Mouse (Mus musculus) forebrain, embryonic 14.5 days (tissue): ENCODE results near the gene Ccdc154. TPM values are rescaled to one million over a fixed set of nuclear protein-coding genes. Genes with fewer than 3 reads are reported as not detected.

Experiments used
- ATAC-seq: fragments of 200-750 bp; cut with Nextera tagmentation; 2 replicates; pipeline ENCODE4 v1.8.0; 2017; ENCODE audit warnings: mild to moderate bottlenecking, moderate library complexity
- DNase-seq: peaks from one replicate; pipeline ENCODE4 v3.0.0-alpha.2; 2015; ENCODE audit warnings: low spot score
- H3K27ac ChIP-seq: fragments of 300-500 bp; sonication (generic); 2 replicates; pipeline ENCODE4 v1.5.1; 2014; ENCODE audit warnings: low read depth, mild to moderate bottlenecking, control low read depth, low read length, moderate library complexity
- H3K27me3 ChIP-seq: fragments of 300-500 bp; sonication (generic); replicated peaks from 2 replicates; pipeline ENCODE4 v1.6.1; 2014; ENCODE audit warnings: low read length, control low read depth, mixed read lengths; ENCODE audit not compliant: control insufficient read depth, insufficient read depth
- H3K36me3 ChIP-seq: fragments of 300-500 bp; sonication (generic); 2 replicates; pipeline ENCODE4 v1.6.1; 2014; ENCODE audit warnings: low read length, control low read depth; ENCODE audit not compliant: control insufficient read depth, insufficient read depth
- H3K4me1 ChIP-seq: fragments of 300-500 bp; sonication (generic); 2 replicates; pipeline ENCODE4 v1.6.1; 2014; ENCODE audit warnings: antibody characterized with exemption, low read length, control low read depth; ENCODE audit not compliant: control insufficient read depth, insufficient read depth
- H3K4me2 ChIP-seq: fragments of 300-500 bp; sonication (generic); 2 replicates; pipeline ENCODE4 v1.6.1; 2014; ENCODE audit warnings: mild to moderate bottlenecking, control low read depth, low read length
- H3K4me3 ChIP-seq: fragments of 300-500 bp; sonication (generic); 2 replicates; pipeline ENCODE4 v1.5.1; 2014; ENCODE audit warnings: low read depth, low read length, control low read depth
- H3K9ac ChIP-seq: fragments of 300-500 bp; sonication (generic); 2 replicates; pipeline ENCODE4 v1.6.1; 2014; ENCODE audit warnings: mild to moderate bottlenecking, low read length, control low read depth, moderate library complexity
- H3K9me3 ChIP-seq: fragments of 300-500 bp; sonication (generic); replicated peaks from 2 replicates; pipeline ENCODE4 v1.6.1; 2016; ENCODE audit warnings: low read length, control low read depth, mixed read lengths; ENCODE audit not compliant: control insufficient read depth
- WGBS: fragments of 180-500 bp; shearing (Covaris S2); extraction: QIAGEN DNeasy Blood & Tissue Kit; methylation state at CpG from one replicate; pipeline ENCODE4 v1.1.7; 2014; 5-methylcytosine and 5-hydroxymethylcytosine counted together
- polyA plus RNA-seq: library from polyadenylated mRNA; unstranded; fragments of >200 nt; fragmentation: Nextera tagmentation; extraction: Ambion mirVana; gene quantifications from 2 replicates; pipeline ENCODE4 v1.2.1, GENCODE M21; 2014

Ccdc154 gene
- polyA plus RNA-seq, 1 experiment from 2014 or later, result not detected

DNA sequence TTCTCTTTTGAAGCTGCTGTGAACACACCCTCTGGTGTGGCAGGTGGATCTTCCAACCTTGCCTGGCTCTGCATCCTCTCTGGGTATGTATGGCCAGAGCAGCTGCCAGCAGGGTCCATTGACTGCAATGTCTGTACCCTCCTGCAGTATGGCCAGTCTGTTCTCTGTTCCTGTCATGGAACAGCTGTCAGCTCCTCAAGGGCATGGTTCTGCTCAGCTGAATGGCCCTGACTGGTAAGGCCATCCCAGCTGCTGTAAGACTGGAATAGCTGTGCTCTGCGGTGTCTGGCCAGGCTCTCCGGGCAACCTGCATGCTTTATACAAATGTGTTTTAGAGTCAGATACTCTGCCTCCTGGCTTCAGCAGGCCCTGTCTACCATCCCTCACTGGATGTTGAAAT, 7.4 kb downstream of the Ccdc154 start:
- DNase-seq (no peak), ATAC-seq (no peak)
- Histone ChIP-seq H3K27me3 (no peaks in the 10 kb centered on the region), H3K4me2 (no peak overlapping the region), H3K9me3 (no peaks in the 10 kb centered on the region), H3K4me1 (no peaks in the 10 kb centered on the region), H3K27ac (no peak overlapping the region), H3K4me3 (no peak overlapping the region), H3K9ac (no peak overlapping the region), H3K36me3 (no peaks in the 10 kb centered on the region)
- WGBS, result 98% methylated on average over 2 of the region's 2 CpGs

GRCm38 (mm10) chr17:25172558-25172957, 10.3 kb downstream of the Ccdc154 start:
- H3K36me3 ChIP-seq, result no peaks in the 10 kb centered on the region
- H3K27ac ChIP-seq, result no peak overlapping the region
- H3K9me3 ChIP-seq, result no peaks in the 10 kb centered on the region
- no peaks in the 10 kb centered on the region for H3K27me3 ChIP-seq
- ATAC-seq (no peak), DNase-seq (no peak)
- no peaks in the 10 kb centered on the region for H3K4me1 ChIP-seq
- H3K4me2 ChIP-seq, result no peak overlapping the region
- H3K4me3 ChIP-seq, result no peak overlapping the region
- WGBS, result 82% methylated on average over 3 of the region's 3 CpGs
- no peak overlapping the region for H3K9ac ChIP-seq

- Histone ChIP-seq H3K4me2 (no peak within 1 kb of the TSS), H3K9ac (no peak within 1 kb of the TSS), H3K4me3 (no peak within 1 kb of the TSS), H3K36me3 (no peaks in the 10 kb centered on the region), H3K27me3 (no peaks in the 10 kb centered on the region), H3K9me3 (no peaks in the 10 kb centered on the region), H3K4me1 (no peaks in the 10 kb centered on the region), H3K27ac (no peak within 1 kb of the TSS)
- DNase-seq, result no peak
- no peak for ATAC-seq
- 72% methylated on average over 9 of the region's 9 CpGs for WGBS
These were observed 13.2 kb downstream of the Ccdc154 start, which contains the start of gene Gm38655 for GRCm38 (mm10) chr17:25175411-25175810. Gene Gm38655, minus strand, starts transcription at chr17:25175471.

GRCm38 (mm10) chr17:25183232-25183631, 21.0 kb downstream of the Ccdc154 start:
- H3K36me3 ChIP-seq, result 0 out of 2 replicates have a peak, but pooled peaks cover 3% of the 10 kb centered on the region
- ATAC-seq (no peak), DNase-seq (no peak)
- H3K4me3 ChIP-seq, result 0 out of 2 replicates have a peak overlapping the region, but pooled peaks have one; percentile 84
- H3K9me3 ChIP-seq, result no peaks in the 10 kb centered on the region
- peak overlapping the region; percentile 98 for H3K4me2 ChIP-seq
- H3K4me1 ChIP-seq, result peaks cover 12% of the 10 kb centered on the region
- H3K9ac ChIP-seq, result peak overlapping the region; percentile 92; the same call in 1 of the 2 replicates
- no peak overlapping the region for H3K27ac ChIP-seq
- no peaks in the 10 kb centered on the region for H3K27me3 ChIP-seq

DNA sequence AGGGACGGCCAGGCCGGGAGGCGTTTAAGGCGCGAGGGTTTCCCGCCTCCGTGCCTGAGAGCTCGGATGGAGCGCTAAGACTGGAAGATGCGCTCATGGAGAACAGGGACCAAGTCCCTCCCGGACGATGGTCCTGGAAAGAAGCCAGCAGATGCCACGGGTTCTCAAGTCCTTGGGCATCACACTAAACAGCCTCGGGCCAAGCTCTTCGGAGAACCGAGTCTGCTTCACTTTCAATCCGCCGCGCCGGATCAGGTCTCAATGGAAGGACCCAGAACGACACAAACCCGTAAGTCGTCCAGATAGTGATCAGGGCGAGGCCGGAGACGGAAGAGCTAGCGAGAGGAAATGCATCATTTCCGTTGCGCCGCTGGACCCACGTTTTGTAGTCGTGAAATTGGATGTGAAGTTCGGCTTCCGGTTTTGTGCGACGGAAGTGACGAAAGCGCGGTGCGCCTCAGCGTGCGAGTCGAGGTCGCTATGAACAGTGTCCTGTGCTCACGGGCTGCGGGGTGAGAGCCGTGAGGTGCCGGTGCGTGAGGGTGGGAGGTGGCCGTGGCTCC, 21.9 kb downstream of the Ccdc154 start, which contains the start of gene BC003965:
Gene BC003965 (plus strand): TSS at position 426 of the 563 bp plus-strand sequence.
- under 1% methylated on average over 50 of the region's 50 CpGs for WGBS
- Histone ChIP-seq H3K9ac (peak within 1 kb of the TSS; percentile 92), H3K4me2 (peak within 1 kb of the TSS; percentile 98), H3K9me3 (no peaks in the 10 kb centered on the region), H3K27me3 (no peaks in the 10 kb centered on the region), H3K4me1 (peaks cover 14% of the 10 kb centered on the region), H3K36me3 (0 out of 2 replicates have a peak, but pooled peaks cover 3% of the 10 kb centered on the region), H3K4me3 (peak within 1 kb of the TSS; percentile 84), H3K27ac (peak within 1 kb of the TSS; percentile 91)
- peak; percentile 90 for ATAC-seq
- peak; percentile 99 for DNase-seq

DNA sequence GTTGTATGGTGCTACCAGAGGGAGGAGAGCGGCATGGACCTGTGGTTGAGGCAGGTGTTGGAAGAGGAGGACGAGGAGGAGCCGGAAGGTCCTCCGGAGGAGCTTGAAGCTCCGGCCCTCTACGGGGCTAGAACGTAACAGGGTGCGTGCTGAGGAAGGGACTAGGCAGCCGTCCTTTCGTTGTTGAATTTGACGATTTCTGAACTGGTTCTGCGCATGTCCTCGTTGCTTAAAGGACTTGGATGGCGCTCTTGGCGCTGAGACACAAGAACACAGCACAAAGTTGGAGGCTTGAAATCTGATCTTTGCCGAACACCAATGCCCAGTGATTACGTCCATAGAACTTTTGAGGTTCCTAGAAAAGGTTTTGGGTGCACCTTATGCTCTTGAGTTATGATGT, 22.7 kb downstream of the Ccdc154 start:
- ATAC-seq (no peak), DNase-seq (no peak)
- H3K27me3 ChIP-seq, result no peaks in the 10 kb centered on the region
- 7% methylated on average over 17 of the region's 17 CpGs for WGBS
- H3K9ac ChIP-seq, result peak overlapping the region; percentile 92
- H3K27ac ChIP-seq, result peak overlapping the region; percentile 55; the same call in 1 of the 2 replicates
- 0 out of 2 replicates have a peak, but pooled peaks cover 3% of the 10 kb centered on the region for H3K36me3 ChIP-seq
- peaks cover 22% of the 10 kb centered on the region for H3K4me1 ChIP-seq
- no peaks in the 10 kb centered on the region for H3K9me3 ChIP-seq
- H3K4me2 ChIP-seq, result peak overlapping the region; percentile 98
- H3K4me3 ChIP-seq, result peak overlapping the region; percentile 84

DNA sequence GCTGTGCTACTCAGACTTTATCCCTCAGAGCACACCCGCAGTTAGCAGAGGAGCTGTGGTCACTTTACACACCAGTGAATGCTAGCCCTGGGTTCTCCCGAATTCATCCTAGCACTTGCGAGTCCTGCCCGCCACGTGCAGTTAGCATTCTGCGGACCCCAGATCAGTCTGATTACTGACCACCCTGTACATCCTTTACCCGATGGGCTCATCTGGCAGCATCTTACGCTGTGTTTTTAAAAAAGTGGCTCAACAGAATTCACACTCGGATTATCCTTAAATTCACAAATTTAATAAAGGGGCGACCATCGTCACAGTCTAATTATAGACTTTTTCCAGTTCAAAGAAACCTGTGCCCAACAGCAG, 25.5 kb downstream of the Ccdc154 start:
- WGBS, result 6% methylated on average over 11 of the region's 11 CpGs

DNA sequence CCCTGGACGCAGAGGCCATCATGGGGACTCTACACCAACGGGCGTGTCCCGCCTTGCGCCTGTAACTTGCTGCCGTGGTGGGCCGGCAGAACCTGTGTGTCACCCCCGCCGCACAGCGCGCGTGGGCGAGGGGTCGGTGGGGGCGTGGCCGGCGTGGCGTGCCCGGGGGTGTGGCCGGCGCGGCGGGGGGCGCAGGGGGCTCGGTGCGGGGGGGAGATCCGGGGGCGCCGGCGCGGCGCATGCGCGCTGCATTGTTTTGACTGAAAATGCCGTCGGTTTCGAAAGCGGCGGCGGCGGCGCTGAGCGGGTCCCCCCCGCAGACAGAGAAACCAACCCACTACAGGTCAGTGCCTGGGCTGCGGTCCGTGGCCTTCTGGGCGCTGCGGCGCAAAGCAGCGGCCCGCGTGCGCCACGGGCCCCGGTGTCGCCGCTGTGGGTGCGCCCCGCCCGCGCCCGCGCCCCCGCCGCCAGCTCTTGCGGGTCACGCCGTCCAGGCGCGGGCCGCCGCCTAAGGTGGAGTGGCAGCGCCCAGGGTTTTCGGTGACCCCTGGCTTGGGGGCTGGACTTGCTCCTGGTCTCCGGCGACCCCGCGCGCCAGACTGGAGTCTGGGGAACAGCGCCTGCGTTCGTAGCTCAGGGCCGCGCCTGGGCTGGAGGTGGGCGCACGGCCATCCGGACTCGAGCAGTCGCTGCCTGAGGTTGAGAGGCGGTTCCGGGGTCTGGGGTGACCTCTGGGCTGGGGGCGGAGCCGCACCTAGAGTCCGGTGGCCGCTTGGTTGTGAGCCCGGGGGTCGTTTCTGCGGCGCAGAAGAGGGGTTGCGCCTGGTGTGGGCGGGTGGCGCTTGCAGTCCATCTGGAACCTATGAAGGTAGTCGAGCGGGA, 26.1 kb downstream of the Ccdc154 start, which contains the start of gene Unkl:
Gene Unkl (plus strand): TSS at position 248 of the 882 bp plus-strand sequence.
- Histone ChIP-seq H3K4me3 (peak within 1 kb of the TSS; percentile 99), H3K4me1 (peaks cover 22% of the 10 kb centered on the region), H3K27me3 (no peaks in the 10 kb centered on the region), H3K9me3 (no peaks in the 10 kb centered on the region), H3K27ac (peak within 1 kb of the TSS; percentile 60), H3K9ac (peak within 1 kb of the TSS; percentile 89), H3K36me3 (peaks cover 15% of the 10 kb centered on the region), H3K4me2 (peak within 1 kb of the TSS; percentile 94)
- under 1% methylated on average over 100 of the region's 104 CpGs for WGBS
- ATAC-seq (peak; percentile 33), DNase-seq (peak; percentile 73)

More for the DNA sequence above, 25.5 kb downstream of the Ccdc154 start:
- Histone ChIP-seq H3K4me3 (peak overlapping the region; percentile 99), H3K36me3 (peaks cover 15% of the 10 kb centered on the region), H3K9me3 (no peaks in the 10 kb centered on the region), H3K27me3 (no peaks in the 10 kb centered on the region), H3K27ac (no peak overlapping the region), H3K4me2 (peak overlapping the region; percentile 94), H3K4me1 (peaks cover 22% of the 10 kb centered on the region), H3K9ac (peak overlapping the region; percentile 89)
- ATAC-seq (no peak), DNase-seq (no peak)
